In genomic region chr14:117202012-117202411, GRCm38 (mm10) we compare ENCODE assay signal across 28 mouse cellular contexts.
DNase-seq lines count a peak whose midpoint lies in the region; ATAC-seq and TF ChIP-seq lines count a peak whose summit lies in the region.
"Had no signal": no experiment of that assay in that cellular context is flagged by ENCODE, and none has a peak within 500 bp of the region (broad histone marks: within the 10 kb centered on the region; RNA-seq: fewer than 3 reads in every experiment).

No protein-coding gene starts in this region.

- 53% methylated on average over 2 of the region's 2 CpGs for WGBS in forebrain, embryonic 14.5 days
- WGBS in forebrain, postnatal 0 days: 52% methylated on average over 2 of the region's 2 CpGs
- WGBS in midbrain, embryonic 14.5 days: 82% methylated on average over 2 of the region's 2 CpGs
- WGBS in midbrain, embryonic 15.5 days: 82% methylated on average over 2 of the region's 2 CpGs

- no peaks in the 10 kb centered on the region for H3K9me3 ChIP-seq in forebrain, embryonic 14.5 days (replicated peaks; ENCODE audit: control insufficient read depth, low read length)
- no peaks in the 10 kb centered on the region for H3K9me3 ChIP-seq in forebrain, postnatal 0 days (ENCODE audit: low read length)
- no peaks in the 10 kb centered on the region for H3K9me3 ChIP-seq in midbrain, embryonic 14.5 days (ENCODE audit: control insufficient read depth, low read length)
- H3K9me3 ChIP-seq in midbrain, embryonic 15.5 days: no peaks in the 10 kb centered on the region
- H3K9me3 ChIP-seq: hindbrain, embryonic 15.5 days; limb, embryonic 12.5 days; neural tube, embryonic 13.5 days had no signal

- DNase-seq in forebrain, embryonic 14.5 days (ENCODE audit: low spot score): peak; percentile 58
- DNase-seq in forebrain, postnatal 0 days: no peak
- peak; percentile 36 for DNase-seq in midbrain, embryonic 14.5 days
- peak; percentile 6 for DNase-seq in ZHBTc4 (ENCODE audit: low read depth, low spot score)
- DNase-seq in mesoderm, embryonic 11.5 days (ENCODE audit: low read depth, low spot score): peak; percentile 10
- DNase-seq in thymus, postnatal 4 days: no peak
- DNase-seq: adrenal gland, postnatal 25 days; B cell, adult 2 months; cerebellum, adult 9-11 months; gastrocnemius, postnatal 10 days; kidney, adult 9 months; kidney, postnatal 14 days; liver, postnatal 0 days; lung, postnatal 36 days; right cerebral cortex, adult 18-20 months had no signal

- H3K27ac ChIP-seq in forebrain, embryonic 14.5 days (ENCODE audit: low read depth, low read length): no peak overlapping the region
- no peak overlapping the region for H3K27ac ChIP-seq in forebrain, postnatal 0 days (ENCODE audit: low read depth, low read length)
- H3K27ac ChIP-seq in midbrain, embryonic 14.5 days (replicated peaks; ENCODE audit: low read depth, low read length): no peak overlapping the region
- H3K27ac ChIP-seq in midbrain, embryonic 15.5 days: no peak overlapping the region
- H3K27ac ChIP-seq: hindbrain, embryonic 15.5 days; layer of hippocampus, adult 2 months; limb, embryonic 12.5 days; neural tube, embryonic 13.5 days had no signal

- no peaks in the 10 kb centered on the region for H3K4me1 ChIP-seq in forebrain, embryonic 14.5 days (ENCODE audit: control insufficient read depth, insufficient read depth, low read length)
- H3K4me1 ChIP-seq in forebrain, postnatal 0 days (ENCODE audit: insufficient read depth): no peaks in the 10 kb centered on the region
- H3K4me1 ChIP-seq in midbrain, embryonic 14.5 days (ENCODE audit: control insufficient read depth, insufficient read depth, low read length): no peaks in the 10 kb centered on the region
- no peaks in the 10 kb centered on the region for H3K4me1 ChIP-seq in midbrain, embryonic 15.5 days
- H3K4me1 ChIP-seq: hindbrain, embryonic 15.5 days; limb, embryonic 12.5 days; megakaryocyte, embryonic 14.5 days; neural tube, embryonic 13.5 days had no signal

- H3K4me2 ChIP-seq in forebrain, embryonic 14.5 days (ENCODE audit: low read length): no peak overlapping the region
- no peak overlapping the region for H3K4me2 ChIP-seq in forebrain, postnatal 0 days (ENCODE audit: low read depth)
- no peak overlapping the region for H3K4me2 ChIP-seq in midbrain, embryonic 14.5 days (ENCODE audit: low read length)
- H3K4me2 ChIP-seq in midbrain, embryonic 15.5 days: no peak overlapping the region
- H3K4me2 ChIP-seq: heart, embryonic 11.5 days; hindbrain, embryonic 15.5 days; limb, embryonic 12.5 days; liver, embryonic 11.5 days; neural tube, embryonic 13.5 days had no signal

- H3K27me3 ChIP-seq in forebrain, embryonic 14.5 days (replicated peaks; ENCODE audit: control insufficient read depth, insufficient read depth, low read length): no peaks in the 10 kb centered on the region
- H3K27me3 ChIP-seq in forebrain, postnatal 0 days (ENCODE audit: insufficient read depth, low read length): no peaks in the 10 kb centered on the region
- H3K27me3 ChIP-seq in midbrain, embryonic 14.5 days (ENCODE audit: control insufficient read depth, insufficient read depth, low read length): no peaks in the 10 kb centered on the region
- H3K27me3 ChIP-seq in midbrain, embryonic 15.5 days (replicated peaks): no peaks in the 10 kb centered on the region
- H3K27me3 ChIP-seq: CH12.LX; hindbrain, embryonic 15.5 days; limb, embryonic 12.5 days; megakaryocyte, embryonic 14.5 days; neural tube, embryonic 13.5 days had no signal

- no peak overlapping the region for H3K4me3 ChIP-seq in forebrain, embryonic 14.5 days (ENCODE audit: low read depth, low read length)
- no peak overlapping the region for H3K4me3 ChIP-seq in forebrain, postnatal 0 days (ENCODE audit: low read depth, low read length)
- no peak overlapping the region for H3K4me3 ChIP-seq in midbrain, embryonic 14.5 days (replicated peaks; ENCODE audit: low read depth, low read length)
- no peak overlapping the region for H3K4me3 ChIP-seq in midbrain, embryonic 15.5 days
- H3K4me3 ChIP-seq: hindbrain, embryonic 15.5 days; layer of hippocampus, adult 2 months; limb, embryonic 12.5 days; megakaryocyte, embryonic 14.5 days; myocyte; neural tube, embryonic 13.5 days had no signal

- peak; percentile 52; the same call in 1 of the 2 replicates for ATAC-seq in forebrain, embryonic 14.5 days
- ATAC-seq in forebrain, postnatal 0 days: no peak
- ATAC-seq in midbrain, embryonic 14.5 days (ENCODE audit: low FRiP score, low TSS enrichment): no peak
- no peak for ATAC-seq in midbrain, embryonic 15.5 days (replicated peaks)
- ATAC-seq: intestine, embryonic 16.5 days; liver, postnatal 0 days; midbrain, embryonic 16.5 days had no signal

- no peaks in the 10 kb centered on the region for H3K36me3 ChIP-seq in forebrain, embryonic 14.5 days (ENCODE audit: control insufficient read depth, insufficient read depth, low read length)
- no peaks in the 10 kb centered on the region for H3K36me3 ChIP-seq in forebrain, postnatal 0 days (ENCODE audit: insufficient read depth)
- H3K36me3 ChIP-seq in midbrain, embryonic 14.5 days (ENCODE audit: control insufficient read depth, insufficient read depth, low read length): no peaks in the 10 kb centered on the region
- H3K36me3 ChIP-seq in midbrain, embryonic 15.5 days (replicated peaks): no peaks in the 10 kb centered on the region
- H3K36me3 ChIP-seq: G1E; hindbrain, embryonic 15.5 days; limb, embryonic 12.5 days; neural tube, embryonic 13.5 days had no signal

- TF ChIP-seq CTCF in forebrain, postnatal 0 days (IDR thresholded peaks at IDR 0.05; ENCODE audit: low read depth): no peak

- H3K9ac ChIP-seq in forebrain, embryonic 14.5 days (ENCODE audit: low read length): no peak overlapping the region
- no peak overlapping the region for H3K9ac ChIP-seq in forebrain, postnatal 0 days
- H3K9ac ChIP-seq in midbrain, embryonic 14.5 days (replicated peaks; ENCODE audit: low read length): no peak overlapping the region
- no peak overlapping the region for H3K9ac ChIP-seq in midbrain, embryonic 15.5 days
- H3K9ac ChIP-seq: hindbrain, embryonic 15.5 days; limb, embryonic 12.5 days; liver, postnatal 0 days; neural tube, embryonic 13.5 days had no signal

Comparison
In these comparisons a context has a peak if more than half of its experiments do, and no peak if none do; other contexts are left out.
1. DNase-seq: peak in forebrain, embryonic 14.5 days (single experiment), midbrain, embryonic 14.5 days (single experiment), ZHBTc4 (single experiment) and mesoderm, embryonic 11.5 days (single experiment); none in forebrain, postnatal 0 days (single experiment) and thymus, postnatal 4 days (single experiment).